Mouse (Mus musculus) layer of hippocampus, postnatal 14 days (tissue): Measurements from ENCODE around the gene Slc5a12. TPM values are rescaled to one million over a fixed set of nuclear protein-coding genes. Genes with fewer than 3 reads are reported as not detected.
A peak's percentile ranks its signal among the peaks of the same experiment; 100 is the strongest.

Experiments
- DNase-seq, 2 experiments: peaks; one replicate each; pipeline ENCODE4 v3.0.0; 2021 to 2022; ENCODE audit warnings: low spot score in 2 of 2, mixed read lengths in 1 of 2
- long read RNA-seq, 2 experiments: library from polyadenylated mRNA; stranded (forward); transcript quantifications; one replicate each; pipeline ENCODE4 v2.0.0; 2021
- total RNA-seq, 2 experiments: library from RNA; stranded (reverse); gene quantifications; 2 replicates each; pipeline ENCODE4 v1.2.3; 2021

The Slc5a12 gene
- not detected for total RNA-seq
- long read RNA-seq, experiment 1, result 0 reads
- long read RNA-seq, experiment 2, result 0 reads

GRCm38 (mm10) chr2:110596932-110597331, at the start of gene Slc5a12:
Slc5a12 (plus strand) TSS chr2:110597298.
- no peak for DNase-seq

- DNase-seq, result no peak
Measured at GRCm38 (mm10) chr2:110556098-110556497, 41.0 kb upstream of the Slc5a12 start.

- DNase-seq, result no peak
Measured at GRCm38 (mm10) chr2:110562621-110563020, 34.5 kb upstream of the Slc5a12 start.

GRCm38 (mm10) chr2:110564673-110565627, 32.1 kb upstream of the Slc5a12 start:
- DNase-seq, result peak; percentile 46 to 83

- DNase-seq, result no peak
Measured at GRCm38 (mm10) chr2:110586692-110587091, 10.4 kb upstream of the Slc5a12 start.

GRCm38 (mm10) chr2:110590007-110590406, 7.1 kb upstream of the Slc5a12 start:
- DNase-seq, result no peak

GRCm38 (mm10) chr2:110592276-110592675, 4.8 kb upstream of the Slc5a12 start:
- DNase-seq, result no peak

GRCm38 (mm10) chr2:110644358-110644757, 47.3 kb downstream of the Slc5a12 start:
- no peak for DNase-seq

- DNase-seq, result no peak
Measured at GRCm38 (mm10) chr2:110644846-110645245, 47.7 kb downstream of the Slc5a12 start.

GRCm38 (mm10) chr2:110663329-110663728, 66.2 kb downstream of the Slc5a12 start:
- peak in 1 of 2 experiments; percentile 62 for DNase-seq

- no peak for DNase-seq
Measured at GRCm38 (mm10) chr2:110671071-110671624, 74.0 kb downstream of the Slc5a12 start.

Other genes starting within 250 kb of the Slc5a12 start
- gene Fibin, start 234.1 kb upstream of the Slc5a12 start, total RNA-seq, result 1 to 10 TPM; 3.3 to 3.6 TPM
- under 1 TPM; 0.16 to 0.31 TPM for gene Muc15, start 124.0 kb downstream of the Slc5a12 start, total RNA-seq